In the genomic region with DNA sequence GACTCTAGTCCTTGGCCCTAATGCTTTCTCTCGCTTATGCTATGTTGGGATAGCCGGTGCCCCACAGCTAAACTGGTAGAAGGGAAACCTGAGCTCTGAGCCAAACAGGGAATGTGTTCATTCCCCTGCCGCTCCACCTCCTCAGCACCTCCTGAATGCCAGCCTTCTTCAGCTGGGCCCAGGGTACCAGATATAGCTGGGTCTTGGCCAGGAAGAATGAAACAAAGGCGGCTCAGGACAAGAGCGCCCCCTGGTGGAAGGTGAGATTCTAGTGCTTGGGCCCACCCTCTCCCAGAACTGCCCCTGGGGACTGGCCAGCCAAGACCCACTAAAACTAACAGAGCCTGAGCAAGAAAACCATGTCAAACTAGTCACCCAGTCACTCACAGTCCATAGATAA, we compare ENCODE assay signal across 8 mouse cellular contexts.
DNase-seq lines count a peak whose midpoint lies in the region; TF ChIP-seq lines count a peak whose summit lies in the region.

No protein-coding gene starts in this region.

- intact Hi-C loops in gastrocnemius, postnatal 14 days (cut with DNase I; ENCODE audit: low total_unique reads) = no loop called here
- intact Hi-C loops in left cerebral cortex, adult 2 months (cut with DNase I) = loop anchor here (5.0 kb wide), 2 partner anchors 85 to 490 kb away; a partner anchor contains a TSS

- peak; percentile 50 for DNase-seq in gastrocnemius, adult 18-20 months (ENCODE audit: low spot score)
- no peak for DNase-seq in gastrocnemius, postnatal 4 days (ENCODE audit: low spot score in 2 of 2)
- peak; percentile 23 to 26 for DNase-seq in CD8-positive naive resting alpha-beta T cell, adult 2 months (ENCODE audit: low read depth in 2 of 2, low spot score in 2 of 2)
- DNase-seq in brain, embryonic 14.5 days (ENCODE audit: low read depth) = peak; percentile 56
- peak; percentile 36 for DNase-seq in gastrocnemius, postnatal 14 days
- peak; percentile 52 to 53 for DNase-seq in left cerebral cortex, adult 2 months (ENCODE audit: extremely low spot score in 1 of 2, low spot score in 2 of 2)
- DNase-seq in natural killer cell, adult 2 months (ENCODE audit: low spot score in 2 of 2) = peak; percentile 8 to 52
- peak; percentile 81 for DNase-seq in thymus, postnatal 4 days

- peak; percentile 58; the same call in 1 of the 2 replicates for TF ChIP-seq CTCF in brain, embryonic 14.5 days (IDR thresholded peaks at IDR 0.05; ENCODE audit: borderline replicate concordance, extremely low read depth, insufficient read depth, insufficient read length)
- peak; percentile 81 for TF ChIP-seq CTCF in left cerebral cortex, adult 2 months (IDR thresholded peaks at IDR 0.05)

- no peak overlapping the region for H3K27ac ChIP-seq in left cerebral cortex, adult 2 months

- no peak for TF ChIP-seq POLR2A in brain, embryonic 14.5 days (IDR thresholded peaks at IDR 0.05; ENCODE audit: borderline replicate concordance, extremely low read depth, insufficient read depth, insufficient read length, poor library complexity, severe bottlenecking)

- no peak overlapping the region for H3K4me3 ChIP-seq in left cerebral cortex, adult 2 months

Comparison
In these comparisons a context has a peak if more than half of its experiments do, and no peak if none do; other contexts are left out.
1. DNase-seq: peak in gastrocnemius, adult 18-20 months (single experiment), CD8-positive naive resting alpha-beta T cell, adult 2 months (2 of 2), brain, embryonic 14.5 days (single experiment), gastrocnemius, postnatal 14 days (single experiment), left cerebral cortex, adult 2 months (2 of 2), natural killer cell, adult 2 months (2 of 2) and thymus, postnatal 4 days (single experiment); none in gastrocnemius, postnatal 4 days (0 of 2).